Mouse (Mus musculus): ENCODE measurements at regions not wholly inside any gene's neighbourhood (a gene's known extent, or its start where the extent isn't known, plus 50 kb on each side); places are given as distances from the start of the nearest gene placed in this dataset.

- DNase-seq: peak; percentile 54 to 69
Measured at GRCm38 (mm10) chr2:28287210-28287860, 94.5 kb downstream of the Olfm1 start.

- DNase-seq: no peak
Measured at GRCm38 (mm10) chr2:28289339-28289738, 96.5 kb downstream of the Olfm1 start.

- DNase-seq: peak; percentile 69 to 73
Measured at GRCm38 (mm10) chr2:28289860-28290471, 97.2 kb downstream of the Olfm1 start.

DNA sequence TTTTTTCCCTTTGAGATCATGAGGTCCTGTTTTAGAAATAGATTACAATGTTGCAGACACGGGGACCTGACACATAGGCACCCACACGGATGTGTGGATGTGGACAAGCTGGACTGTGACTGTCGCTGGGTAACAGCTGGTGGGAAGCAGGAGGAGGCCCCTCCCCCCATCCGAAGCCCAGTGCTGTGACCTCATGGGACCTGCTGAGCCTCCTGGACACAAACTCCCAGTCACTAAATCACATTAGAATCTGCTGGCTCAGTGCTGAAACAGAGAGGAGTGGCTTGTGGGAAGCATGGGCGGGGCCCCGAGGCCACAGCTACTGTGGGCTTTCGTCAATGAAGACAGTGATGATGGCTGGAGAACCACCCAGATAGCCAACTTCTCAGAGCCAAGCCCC lies 101.7 kb downstream of the Olfm1 start:
- peak; percentile 79 to 88 for DNase-seq

GRCm38 (mm10) chr2:28296183-28296582 lies 103.4 kb downstream of the Olfm1 start:
- DNase-seq: peak in 1 of 2 experiments; percentile 29

DNA sequence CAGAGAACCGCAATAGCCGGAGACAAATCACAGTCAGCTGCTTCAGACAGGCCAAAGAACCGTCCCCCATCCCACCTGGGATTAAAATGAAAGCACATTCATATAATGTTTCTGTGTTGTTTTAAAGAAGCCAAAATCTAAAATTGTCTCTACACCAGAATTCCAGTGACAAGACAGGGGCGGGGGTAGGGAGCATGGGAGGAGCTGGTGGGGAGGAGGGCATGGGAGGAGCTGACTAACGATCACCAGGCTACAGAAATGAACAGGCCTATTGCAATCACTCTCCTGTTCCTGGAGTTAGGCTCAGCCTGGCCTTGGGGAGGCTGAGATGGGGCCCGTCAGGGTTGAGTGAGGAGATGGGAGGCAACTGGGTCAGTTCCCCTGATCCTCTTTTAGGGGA lies 105.9 kb downstream of the Olfm1 start:
- no peak for DNase-seq

DNA sequence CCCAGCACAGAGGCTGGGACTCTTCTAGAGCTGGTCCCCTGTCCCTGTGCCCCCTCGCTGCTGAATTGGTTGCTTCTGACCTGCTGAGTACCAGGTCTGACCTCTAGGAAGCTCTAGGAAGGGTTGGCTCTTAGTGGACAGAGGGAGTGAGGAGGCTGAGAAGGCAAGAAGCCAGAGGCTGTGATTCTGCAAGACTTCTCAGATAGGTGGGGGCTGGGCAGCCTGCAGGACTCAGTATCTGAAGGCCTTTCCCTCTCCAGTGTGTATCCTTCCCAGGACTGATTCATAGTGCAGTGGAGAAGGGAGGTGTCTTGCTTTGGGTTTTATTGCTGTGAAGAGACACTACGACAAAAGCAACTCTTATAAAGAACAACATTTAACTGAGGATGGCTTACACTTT lies 106.6 kb downstream of the Olfm1 start:
- no peak for DNase-seq

GRCm38 (mm10) chr2:28301313-28301712 lies 108.5 kb downstream of the Olfm1 start:
- no peak for DNase-seq

DNA sequence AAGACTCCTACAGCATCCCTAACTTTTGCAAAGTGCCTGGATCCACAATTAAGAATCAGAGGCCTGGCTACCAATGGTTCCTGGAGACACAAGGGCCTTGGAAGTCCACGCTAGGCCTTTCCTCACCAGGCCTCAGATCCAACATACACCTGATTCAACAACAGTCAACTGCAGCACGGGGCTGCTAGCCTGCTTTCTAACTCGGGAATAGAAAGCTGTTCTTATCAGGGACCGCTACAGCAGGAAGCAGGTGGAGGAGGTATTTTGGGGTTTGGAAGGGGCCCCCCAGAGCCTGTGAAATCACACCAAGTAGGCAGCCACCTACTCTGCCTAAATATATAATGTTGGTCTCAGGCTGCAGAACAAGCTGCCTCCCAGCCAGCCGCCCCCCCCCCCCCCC lies 111.1 kb downstream of the Olfm1 start:
- no peak for DNase-seq

- peak; percentile 76 to 78 for DNase-seq
Measured at GRCm38 (mm10) chr2:28304712-28305111, 111.9 kb downstream of the Olfm1 start.

- DNase-seq: no peak
Measured at GRCm38 (mm10) chr2:28309122-28309521, 116.3 kb downstream of the Olfm1 start.

DNA sequence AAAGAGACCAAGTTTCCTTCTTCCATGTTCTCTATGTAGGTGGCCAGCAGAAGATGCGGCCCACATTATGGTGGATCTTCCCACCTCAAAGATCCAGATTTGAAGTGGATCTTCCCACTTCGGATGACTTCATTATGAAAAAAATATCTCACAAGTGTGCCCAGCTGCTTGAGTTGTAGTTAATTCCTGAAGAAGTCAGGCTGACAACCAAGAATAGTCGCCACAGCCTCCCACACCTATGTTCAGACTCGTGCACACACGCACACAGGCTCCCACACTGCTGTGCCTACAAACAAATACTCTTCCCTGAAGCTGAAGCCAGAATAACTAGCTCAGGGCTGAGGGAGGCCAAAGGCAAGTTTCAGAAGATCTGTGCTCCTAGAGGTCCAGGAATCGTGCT lies 119.4 kb downstream of the Olfm1 start:
- no peak for DNase-seq

DNA sequence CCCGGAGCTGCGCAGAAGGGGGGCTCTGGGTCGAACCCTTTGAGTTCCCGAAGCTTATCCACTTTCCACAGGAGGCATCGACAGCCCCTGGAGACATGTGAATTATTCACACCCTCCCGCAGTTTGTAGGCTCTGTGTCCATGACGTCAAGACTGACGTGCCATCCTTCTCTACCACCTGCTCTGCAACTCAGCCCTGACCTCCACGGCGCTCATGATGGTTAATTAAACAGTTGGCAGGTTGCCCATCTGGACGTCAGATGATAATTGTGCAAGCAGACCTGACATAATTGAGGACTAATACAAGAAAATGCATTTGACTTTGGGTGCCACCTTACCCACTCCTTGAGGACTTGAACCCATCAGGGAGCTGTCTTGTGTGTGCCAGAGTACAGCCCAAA lies 121.1 kb upstream of the Ppp1r26 start:
- DNase-seq: no peak

- DNase-seq: no peak
Measured at GRCm38 (mm10) chr2:28326056-28326455, 120.5 kb upstream of the Ppp1r26 start.

DNA sequence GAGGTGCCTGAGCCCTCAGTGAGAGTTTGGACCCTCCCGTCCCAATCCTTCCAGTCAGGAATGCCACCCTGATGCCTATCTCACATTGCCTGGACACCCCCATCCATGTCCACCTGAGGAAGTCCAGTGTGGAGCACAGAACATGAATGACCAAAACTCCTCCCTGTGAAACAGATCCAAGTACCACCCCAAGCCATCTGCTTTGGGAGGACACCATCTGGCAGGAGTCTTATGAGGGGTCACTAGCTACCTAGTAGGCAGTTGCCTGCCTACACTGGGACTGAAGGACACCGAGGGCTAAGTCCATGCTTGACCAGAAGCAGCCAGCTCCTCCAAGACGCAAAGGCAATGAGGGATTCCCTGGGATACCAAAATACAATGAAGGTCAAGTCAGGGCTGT lies 119.9 kb upstream of the Ppp1r26 start:
- no peak for DNase-seq

GRCm38 (mm10) chr2:28329130-28329529 lies 117.5 kb upstream of the Ppp1r26 start:
- no peak for DNase-seq

DNA sequence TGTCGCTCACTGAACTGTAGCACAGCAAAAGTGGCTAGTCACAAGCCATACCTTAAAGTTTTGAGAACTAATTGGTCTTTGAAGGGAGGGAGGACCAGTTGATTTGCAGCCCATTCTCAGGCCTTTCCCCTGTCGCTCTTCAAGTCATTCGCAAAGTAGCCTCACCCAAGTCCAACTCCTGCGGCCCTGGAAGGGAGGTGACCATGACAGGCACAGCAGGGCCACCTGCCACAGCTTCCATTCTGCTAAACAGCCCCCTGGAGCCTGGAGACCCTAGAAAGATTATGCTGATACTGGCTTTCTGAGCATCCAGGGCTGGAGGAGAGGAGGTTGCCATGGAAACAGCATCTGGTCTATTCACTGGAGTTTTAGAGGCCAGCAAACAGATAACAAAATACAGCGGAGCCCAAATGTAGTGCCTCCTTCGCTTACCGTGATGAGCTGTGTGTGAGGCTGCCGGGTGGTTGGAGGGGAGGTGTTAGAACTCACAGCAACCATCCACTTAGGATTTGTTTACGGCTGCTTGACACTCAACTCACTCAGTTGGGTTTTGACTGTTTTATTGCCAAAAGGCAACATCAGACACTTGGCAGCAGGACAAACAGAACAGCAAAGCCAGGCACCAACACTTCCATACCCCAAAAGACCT lies 111.3 kb upstream of the Ppp1r26 start:
- DNase-seq: no peak

- DNase-seq: no peak
Measured at GRCm38 (mm10) chr2:28335810-28336209, 110.8 kb upstream of the Ppp1r26 start.

GRCm38 (mm10) chr2:28336349-28337309 lies 110.0 kb upstream of the Ppp1r26 start:
- DNase-seq: no peak

- no peak for DNase-seq
Measured at GRCm38 (mm10) chr2:28337561-28337960, 109.0 kb upstream of the Ppp1r26 start.

GRCm38 (mm10) chr2:28341304-28341703 lies 105.3 kb upstream of the Ppp1r26 start:
- DNase-seq: peak; percentile 47 to 54

DNA sequence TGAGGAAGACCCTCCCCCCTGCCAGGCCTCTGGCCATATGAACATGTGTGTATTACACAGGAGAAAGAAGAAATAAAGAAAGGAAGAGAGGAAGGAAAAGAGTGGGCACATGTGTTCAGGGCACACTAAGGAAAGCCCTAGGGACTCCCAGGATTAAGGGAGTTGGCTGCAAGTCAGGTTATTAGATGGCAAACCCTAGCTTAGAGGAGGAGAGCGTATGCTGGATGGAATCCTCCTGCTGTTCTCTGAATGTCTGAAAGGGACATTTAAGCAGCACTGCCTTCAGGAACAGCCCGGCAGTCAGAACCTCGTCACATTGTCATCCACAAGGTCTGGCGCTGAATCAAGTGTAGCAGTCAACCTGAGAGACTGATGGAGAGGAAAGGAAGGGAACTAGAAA lies 98.1 kb upstream of the Ppp1r26 start:
- no peak for DNase-seq

- no peak for DNase-seq
Measured at GRCm38 (mm10) chr2:28349911-28350310, 96.7 kb upstream of the Ppp1r26 start.
